Mouse (Mus musculus) naive thymus-derived CD4-positive, alpha-beta T cell, adult 2 months (primary cell): ENCODE measurements around the gene Sh3pxd2a.

Experiments used
- DNase-seq: peaks from one replicate; pipeline ENCODE4 v3.0.0-alpha.2; 2011; ENCODE audit warnings: low read depth

Gene Sh3pxd2a

DNA sequence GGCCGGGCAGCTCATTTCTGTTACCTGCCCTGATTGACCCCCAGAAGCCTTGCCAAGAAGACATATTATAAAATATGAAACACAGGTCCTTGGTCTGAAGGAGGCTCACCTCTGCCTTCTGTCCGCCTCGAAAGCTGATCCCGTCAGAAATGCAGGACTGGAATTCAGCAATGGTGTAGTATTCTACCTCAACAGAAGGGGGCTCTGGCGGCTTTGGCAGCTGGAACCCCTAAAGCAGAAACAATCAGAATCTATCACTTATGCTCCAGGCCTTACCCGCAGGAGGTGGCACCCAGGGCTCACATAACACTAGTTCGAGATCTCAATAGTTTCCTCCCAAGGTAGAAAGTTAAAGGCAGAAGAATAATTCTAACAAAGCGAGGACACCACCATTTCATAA is 194.5 kb downstream of the Sh3pxd2a start:
- DNase-seq: no peak

DNA sequence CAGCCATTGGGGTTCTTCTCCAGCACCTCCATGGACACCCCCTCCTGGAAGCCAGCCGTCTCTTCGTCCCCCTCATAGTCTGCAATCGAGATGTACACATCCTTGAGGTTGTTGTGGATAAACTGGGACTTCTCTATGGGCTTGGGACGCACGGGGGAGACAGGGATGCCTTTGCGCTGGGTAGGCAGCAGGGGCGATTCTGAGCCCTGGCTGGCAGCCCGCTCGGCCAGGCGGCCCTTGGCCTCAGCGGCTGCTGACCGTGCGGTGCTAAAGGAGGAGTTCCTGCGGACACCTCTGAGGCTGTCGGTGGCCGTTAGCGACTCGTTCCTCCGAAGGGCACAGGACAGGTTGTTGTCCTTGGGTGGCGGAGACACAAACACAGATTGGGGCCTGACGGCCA is 197.1 kb downstream of the Sh3pxd2a start:
- no peak for DNase-seq

DNA sequence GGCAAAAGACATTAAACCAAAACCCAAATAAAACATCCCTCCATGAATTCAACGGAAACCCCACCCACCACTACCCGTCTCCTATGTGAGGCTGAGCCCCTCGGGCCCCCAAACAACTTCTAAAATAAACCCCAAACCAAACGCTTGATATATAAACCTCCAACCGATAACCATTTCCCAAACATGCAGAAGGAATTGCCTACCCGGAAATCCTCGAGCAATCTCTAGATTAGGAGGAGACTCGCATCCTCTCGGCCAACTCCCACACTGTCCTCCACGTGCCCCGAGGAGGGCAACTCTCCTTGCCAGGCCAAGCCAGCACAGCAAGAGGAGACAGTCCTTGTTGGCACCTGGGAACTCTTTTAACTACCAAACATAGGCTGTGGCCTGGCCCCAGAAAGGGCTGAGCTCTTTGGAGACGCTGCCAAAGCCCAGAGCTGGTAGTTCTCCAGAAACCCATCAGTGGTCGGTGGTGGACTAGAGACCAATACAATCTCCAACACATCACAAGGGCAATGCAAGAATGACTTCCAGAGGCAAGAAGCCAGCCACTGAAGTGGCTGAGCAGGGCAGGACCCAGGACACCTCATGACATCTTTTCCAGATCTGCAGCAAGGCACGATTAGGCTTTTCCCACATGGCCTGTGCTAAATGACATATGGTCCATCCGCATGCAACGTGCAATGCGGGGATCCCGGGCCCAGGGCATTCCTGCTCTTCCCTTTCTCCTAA is 198.0 kb downstream of the Sh3pxd2a start:
- no peak for DNase-seq

DNA sequence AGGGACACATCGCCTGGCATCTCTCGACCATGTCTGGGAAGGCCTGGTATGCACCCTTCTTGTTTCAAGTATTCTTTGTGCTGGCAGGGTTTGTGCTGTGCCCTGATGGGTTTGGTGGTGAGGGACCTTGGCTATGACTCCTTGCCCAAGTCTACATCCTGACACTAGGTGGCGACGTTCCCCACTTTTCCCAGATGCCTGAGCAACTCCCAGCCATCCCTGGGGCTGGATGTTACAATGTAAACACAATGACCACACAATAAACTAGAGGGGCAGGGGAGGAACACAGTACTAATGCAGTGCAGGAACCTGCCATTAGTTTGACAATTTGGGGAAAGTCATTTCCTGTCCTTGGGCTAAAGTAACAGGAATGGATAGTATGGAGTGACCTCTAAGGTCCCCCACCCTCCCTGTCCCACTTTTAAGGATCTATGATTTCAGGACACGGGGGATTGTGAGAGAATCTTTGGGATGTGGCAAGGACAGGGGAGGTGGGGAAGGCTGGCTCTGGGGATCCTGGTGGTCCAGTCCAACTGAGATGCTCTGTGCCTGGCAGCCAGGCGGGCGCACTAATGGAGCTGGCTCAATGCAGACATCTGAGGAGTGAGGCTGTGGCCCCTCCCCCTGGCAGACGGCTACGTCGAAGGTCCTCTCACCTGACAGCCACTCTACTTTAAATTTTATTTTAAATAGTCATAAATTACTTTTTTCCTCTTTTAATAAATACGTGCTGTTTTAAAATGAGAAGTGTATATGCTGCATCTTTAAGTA is 199.7 kb downstream of the Sh3pxd2a start:
- peak; percentile 23 for DNase-seq

DNA sequence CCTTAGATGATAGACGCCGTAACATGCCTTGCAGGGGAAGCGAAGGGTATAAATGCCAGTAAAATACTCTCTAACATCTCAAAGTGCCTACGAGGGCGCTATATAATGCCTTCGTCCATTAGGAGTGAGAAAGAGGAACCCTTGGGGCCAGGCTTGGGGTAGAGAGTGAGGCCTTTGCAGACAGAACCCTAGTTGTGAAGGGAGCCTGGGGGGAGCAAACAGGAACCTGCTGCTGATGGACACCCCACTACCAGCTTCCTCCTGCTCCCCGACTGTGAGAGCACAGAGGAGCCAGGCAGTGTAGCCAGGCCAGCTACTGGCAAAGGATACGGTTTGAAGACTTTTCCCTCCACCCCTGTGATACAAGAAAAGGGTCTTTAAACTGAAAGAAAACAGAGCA is 200.6 kb downstream of the Sh3pxd2a start:
- DNase-seq: no peak

DNA sequence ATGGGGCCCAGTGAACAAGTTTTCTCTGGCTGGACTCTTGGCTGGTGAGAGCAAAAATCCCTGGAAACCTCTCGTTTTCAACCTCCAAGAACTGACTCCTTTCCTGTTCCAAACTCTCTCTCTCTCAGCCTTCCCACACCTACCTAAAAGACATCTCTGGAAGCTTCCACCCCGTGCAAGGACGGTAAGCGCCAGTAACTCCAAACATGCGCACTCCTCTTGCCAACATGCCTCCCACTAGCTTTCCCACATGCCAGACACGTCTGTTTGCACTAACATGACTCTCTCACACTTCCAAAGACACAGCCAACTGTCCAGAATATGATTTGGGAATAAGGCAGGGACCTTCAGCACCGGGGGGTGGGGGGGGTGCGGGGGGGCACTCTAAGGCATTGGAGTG is 203.0 kb downstream of the Sh3pxd2a start:
- no peak for DNase-seq

DNA sequence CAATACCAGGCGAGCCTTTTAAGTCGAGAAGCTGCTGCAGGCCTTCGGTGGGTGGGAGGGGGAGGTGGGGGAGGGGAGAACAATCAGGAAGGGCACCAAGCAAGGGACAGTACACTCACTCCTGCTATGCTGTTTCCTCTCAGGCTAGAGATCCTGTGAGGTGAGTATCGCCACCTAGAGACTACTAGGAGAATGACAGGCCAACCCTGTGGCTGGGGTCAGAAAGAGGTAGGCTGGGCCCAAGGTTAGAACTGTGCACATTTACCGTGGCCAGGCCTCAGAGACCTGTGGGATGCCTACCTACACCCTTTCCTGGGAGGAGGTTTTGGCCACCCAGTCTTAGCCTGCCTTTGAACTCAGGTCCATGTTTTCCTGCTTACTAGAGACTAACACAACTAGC is 204.6 kb downstream of the Sh3pxd2a start:
- peak; percentile 40 for DNase-seq

DNA sequence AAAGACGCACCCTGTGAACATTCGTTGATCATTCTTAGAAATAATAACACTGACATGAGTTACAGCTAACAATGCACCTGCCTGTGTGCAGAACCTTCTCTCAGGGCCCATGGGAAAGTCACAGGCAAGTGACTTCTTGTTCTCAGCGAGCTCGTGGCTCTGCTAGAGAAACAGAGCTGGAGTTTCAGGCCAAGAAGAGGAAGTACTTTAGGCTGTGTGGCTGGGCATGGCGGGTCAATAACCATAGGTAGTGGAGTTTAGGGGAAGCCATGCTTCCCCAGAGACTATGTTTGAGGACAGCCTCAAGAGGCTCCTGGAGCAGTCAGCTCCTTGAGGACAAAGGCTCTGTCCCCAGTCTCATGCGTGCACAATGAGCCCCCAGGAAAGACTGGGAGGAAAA is 208.3 kb downstream of the Sh3pxd2a start:
- no peak for DNase-seq

DNA sequence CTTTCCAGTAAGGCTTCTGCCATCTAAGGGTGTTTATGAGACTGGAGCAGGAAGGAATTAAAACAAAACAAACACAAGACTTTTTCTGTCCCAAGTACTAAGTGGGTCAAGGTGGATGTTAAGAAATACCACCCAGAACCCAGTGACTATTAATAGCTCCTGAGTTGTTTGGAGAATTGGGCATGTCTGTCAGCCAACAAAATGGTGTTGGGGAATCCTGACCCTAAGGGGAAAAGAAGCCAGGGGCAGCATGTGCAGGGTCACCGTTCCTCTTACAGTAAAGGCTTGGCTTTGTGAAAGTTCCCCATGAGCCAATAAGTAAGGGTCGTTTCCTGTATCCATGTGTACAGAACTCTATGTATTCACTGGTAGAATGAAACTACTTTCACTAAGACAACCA is 209.2 kb downstream of the Sh3pxd2a start:
- no peak for DNase-seq

DNA sequence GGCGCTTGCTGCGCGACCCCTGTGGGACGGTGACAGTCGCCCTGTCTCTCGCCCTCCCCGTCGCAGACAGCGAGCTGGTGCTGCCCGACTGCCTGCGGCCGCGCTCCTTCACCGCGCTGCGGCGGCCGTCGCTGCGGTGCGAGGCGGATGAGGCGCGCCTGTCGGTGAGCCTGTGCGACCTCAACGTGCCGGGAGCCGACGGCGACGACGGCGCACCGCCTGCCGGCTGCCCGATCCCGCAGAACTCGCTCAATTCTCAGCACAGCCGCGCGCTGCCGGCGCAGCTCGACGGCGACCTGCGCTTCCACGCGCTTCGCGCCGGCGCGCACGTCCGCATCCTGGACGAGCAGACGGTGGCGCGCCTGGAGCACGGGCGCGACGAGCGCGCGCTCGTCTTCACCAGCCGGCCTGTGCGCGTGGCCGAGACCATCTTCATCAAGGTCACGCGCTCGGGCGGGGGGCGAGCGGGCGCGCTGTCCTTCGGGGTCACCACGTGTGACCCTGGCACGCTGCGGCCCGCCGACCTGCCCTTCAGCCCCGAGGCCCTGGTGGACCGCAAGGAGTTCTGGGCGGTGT is 211.1 kb downstream of the Sh3pxd2a start:
- no peak for DNase-seq

DNA sequence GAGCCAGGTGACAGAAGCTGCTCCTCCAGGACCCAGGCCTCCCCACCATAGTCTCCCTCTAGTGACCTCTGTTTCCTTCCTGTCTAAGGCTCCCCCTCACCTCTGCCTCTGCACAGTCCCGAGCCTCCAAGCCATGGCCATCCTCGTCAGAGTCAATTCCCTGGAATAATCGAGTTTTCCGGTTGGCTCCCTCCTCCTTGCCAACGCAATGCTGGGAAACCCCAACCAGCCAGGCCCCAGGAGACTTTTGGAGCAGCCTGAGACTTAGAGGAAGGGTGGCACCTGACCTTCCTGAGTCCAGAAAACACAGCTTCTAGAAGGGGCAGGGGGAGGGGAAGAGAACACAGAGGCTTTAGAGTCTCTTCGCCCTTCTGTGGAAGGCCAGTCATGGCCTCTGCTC is 213.3 kb downstream of the Sh3pxd2a start:
- DNase-seq: no peak

DNA sequence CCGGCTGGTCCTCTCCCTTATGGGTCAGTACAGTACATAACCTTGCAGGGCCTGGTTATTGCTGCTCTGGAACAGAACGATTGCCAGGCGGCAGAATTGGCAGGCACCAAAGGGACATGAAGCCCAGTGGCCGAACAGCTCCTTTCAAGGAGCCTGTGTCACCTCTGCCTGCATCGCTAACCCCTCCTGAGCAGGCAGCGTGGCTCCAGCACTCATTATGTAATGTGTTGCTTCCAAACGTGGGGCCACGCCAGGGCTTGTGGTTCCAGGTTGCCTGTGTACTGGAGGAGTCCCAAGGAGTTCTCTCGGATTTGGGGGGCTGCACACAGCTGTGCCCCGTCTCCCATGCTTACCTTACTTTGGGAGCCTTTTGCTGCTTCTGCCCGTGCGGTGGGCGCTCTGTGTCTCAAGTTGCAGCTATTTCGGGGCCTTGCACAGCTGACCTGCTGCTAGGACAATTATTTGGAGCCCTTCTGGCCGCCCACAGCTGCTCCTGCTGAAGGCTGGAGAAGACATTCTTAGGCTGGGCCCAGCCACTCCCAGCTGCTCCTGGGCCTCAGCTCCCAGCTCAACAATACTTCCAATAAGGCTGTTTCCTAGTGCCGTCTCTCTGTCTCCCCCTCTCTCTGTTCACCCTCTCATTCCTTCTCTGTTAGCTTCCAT is 215.2 kb downstream of the Sh3pxd2a start:
- DNase-seq: no peak

DNA sequence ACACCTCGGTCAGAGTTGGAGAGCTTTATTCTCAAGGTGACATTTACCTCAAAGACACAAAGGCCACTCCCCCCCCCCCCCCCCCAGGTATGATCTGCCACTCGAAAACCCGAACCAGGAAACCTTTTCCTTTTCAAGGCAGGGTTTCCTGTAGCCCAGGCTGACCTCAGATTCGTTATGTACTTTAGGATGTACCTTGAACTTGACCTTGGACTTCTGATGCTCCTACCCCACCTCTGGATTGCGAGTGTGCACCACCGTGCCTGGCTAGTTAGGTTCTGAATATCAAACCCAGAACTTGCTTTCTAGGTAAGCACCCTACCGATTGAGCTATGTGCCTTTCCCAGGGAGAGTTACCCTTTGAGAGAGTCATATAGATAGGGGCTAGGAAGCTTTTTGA is 215.9 kb downstream of the Sh3pxd2a start:
- no peak for DNase-seq

DNA sequence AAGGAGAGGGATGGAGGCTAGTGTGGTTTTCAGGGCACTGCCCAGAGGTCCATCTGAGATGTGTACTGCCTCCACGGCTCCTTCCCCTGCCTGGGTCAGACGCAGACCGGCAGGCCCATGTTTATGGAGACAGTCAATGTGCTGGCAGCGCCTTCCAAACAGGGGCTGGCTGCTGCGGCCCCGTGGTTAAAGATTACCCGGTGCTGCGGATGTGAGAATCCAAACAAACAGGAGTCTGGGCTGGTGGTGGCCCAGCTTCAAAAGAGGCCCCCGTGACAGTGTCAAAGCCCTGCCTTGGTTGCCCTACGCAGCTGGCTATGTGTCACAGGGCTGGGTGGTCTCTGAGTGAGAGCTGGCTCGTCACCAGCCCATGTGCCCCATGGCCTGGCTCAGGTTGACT is 216.4 kb downstream of the Sh3pxd2a start:
- DNase-seq: no peak

DNA sequence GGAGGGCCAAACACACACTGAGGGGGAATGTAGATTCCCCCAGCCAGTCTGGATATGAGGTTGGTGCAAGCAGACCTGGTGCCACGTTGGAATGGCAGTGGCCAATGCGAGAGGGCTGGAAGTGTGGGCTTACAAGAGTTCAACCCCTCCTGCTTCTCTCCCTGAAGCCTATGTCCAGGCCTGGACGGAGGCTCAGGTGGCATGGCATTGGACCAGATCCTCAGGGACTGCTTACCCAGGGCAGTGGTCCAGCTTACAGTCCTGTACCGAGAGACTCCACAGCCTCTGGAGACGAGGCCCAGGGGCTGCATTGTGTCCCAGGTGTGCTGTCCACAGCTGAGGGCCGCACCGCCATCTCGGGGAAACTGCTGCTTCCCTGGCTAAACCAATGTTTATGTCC is 218.7 kb downstream of the Sh3pxd2a start:
- DNase-seq: no peak

DNA sequence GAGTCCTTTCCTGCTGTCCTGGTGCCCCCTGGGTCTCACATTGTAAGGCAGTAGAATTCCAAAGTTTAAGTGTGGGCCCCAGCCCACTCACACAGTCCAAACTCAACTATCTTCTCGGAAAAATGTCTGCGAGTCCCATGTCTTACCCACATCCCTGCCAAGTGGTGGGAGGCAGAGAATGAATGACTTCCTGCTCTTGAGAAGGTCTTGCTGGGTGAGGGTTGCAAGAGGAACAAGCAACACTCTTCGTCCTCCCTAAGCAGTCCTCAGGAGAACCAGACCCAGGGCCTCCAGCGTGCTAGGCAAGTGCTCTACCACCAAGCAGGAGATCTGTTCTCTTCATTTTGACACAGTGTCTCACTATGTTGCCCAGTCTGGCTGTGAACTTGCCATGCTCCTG is 222.0 kb downstream of the Sh3pxd2a start:
- DNase-seq: no peak

DNA sequence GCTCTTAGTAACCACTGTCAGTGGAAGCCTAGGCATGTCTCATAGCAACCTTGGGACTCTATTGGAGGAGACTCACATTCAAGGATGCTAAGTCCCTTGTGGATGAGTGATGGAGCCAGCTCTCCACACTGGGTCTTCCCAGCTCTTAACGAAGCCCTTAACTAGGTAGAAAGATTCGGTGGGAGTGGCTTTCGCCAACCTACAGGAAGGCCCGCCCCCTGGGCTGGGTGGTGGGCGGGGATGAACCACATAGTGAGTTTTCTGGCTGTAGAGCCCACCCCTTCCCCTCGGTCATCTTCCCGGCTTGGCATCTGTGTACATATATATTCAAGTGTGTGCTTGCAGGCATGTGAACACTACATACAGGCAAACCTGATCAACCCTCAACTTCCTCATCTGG is 223.2 kb downstream of the Sh3pxd2a start:
- DNase-seq: no peak

DNA sequence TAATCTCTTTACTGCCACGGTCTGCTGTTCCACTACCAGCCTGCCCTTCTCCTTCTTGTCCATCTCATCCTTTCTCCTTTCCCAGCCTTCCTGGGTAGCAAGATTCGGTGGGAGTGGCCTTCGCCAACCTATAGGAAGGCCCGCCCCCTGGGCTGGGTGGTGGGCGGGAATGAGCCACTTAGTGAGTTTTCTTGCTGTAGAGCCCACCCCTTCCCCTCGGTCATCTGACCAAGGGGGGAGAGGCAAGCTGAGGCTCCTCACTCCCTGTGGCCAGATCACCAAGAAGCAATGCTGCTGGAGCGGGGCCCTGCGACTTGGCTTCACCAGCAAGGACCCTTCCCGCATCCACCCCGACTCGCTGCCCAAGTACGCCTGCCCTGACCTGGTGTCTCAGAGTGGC is 224.1 kb downstream of the Sh3pxd2a start:
- no peak for DNase-seq

DNA sequence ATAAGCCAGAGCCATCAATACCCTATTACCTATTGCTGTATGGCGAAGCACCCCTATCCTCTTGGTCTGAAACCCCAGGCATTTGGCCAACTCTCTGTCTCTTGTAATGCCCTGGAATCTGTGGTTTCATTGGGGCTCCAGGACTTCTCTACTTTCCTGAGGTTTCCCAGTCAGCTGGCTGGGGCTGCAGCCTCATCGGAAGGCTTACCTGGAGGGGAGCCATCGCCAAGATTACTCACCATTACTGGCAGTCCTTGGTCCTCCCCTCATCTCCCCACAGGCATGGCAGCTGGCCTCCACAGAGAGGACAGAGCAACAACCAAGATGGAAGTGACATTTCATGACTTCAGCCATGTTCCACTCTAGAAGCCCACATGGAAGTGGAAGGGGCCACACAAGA is 231.1 kb downstream of the Sh3pxd2a start:
- DNase-seq: no peak

DNA sequence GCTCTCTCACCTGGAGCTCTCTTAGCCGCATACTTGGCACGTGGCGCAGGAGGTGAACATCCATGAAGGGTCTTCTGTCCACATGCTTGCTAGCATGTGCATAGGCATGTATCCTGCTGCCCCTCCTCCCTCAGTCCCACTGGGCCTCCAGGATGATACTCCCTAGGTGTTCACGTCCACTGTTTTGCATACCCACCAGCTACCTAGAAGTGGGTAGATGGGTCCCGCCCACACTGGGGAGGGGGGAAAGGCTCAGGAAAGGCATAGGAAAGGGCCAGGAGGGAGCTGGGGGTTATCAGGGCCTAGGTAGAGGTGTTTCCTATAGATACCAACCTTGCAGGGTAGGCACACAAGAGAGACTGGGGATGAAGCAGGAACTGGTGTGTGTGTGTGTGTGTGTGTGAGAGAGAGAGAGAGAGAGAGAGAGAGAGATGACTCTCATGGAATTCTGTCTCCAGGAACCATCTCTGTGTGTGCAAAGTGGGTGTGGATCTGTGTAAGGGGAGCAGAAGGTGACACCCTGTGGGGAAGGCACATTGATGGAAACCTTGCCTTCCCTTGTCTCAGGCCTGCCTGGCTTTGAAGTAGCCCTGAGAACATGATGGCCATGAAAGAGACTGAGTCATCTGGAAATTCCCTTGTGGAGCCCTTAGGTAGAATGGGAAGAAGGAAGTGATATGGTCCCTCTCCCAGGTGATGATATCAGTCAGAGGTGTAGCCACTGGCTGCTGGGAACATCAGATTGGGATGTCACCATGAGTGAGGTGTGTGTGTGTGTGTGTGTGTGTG is 231.9 kb downstream of the Sh3pxd2a start:
- DNase-seq: no peak

DNA sequence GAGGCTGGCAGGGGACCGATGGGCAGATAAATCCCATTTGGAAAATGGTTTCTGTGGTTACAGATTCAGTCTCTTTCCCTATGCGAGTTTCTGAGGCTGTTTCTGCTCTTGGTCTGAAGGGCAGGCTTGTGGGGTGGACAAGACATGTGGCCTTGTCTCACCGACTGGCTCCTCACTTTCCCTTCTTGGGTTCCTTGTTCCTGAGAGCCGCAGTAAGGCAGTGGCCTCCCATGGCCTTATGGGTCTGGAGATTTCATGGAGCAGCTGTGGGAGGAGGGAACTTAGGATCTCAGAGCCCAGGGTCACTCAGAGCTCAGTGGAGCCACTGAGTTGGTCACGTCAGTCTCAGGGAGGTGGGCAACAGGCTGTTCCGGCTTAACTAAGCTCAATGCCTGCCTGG is 232.8 kb downstream of the Sh3pxd2a start:
- no peak for DNase-seq

DNA sequence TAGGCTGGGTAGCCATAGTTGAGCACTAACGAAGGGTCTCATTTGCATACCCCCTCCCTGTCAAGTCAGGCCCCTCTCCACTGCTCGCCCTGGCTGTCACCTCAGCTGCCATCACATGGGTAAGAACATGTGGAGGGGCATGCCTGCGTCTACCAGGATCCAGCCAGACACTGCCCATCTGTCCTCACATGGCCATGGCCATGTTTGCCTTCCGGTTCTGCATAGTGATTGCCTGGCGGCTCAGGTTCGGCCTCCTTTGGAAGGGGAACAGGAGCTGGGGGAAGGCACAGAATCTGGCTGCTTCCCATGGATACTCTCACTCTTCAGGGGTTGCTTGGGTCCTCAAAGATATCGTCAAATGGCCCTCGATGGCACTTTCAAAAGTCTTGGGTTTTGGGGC is 233.5 kb downstream of the Sh3pxd2a start:
- DNase-seq: no peak
